Mouse (Mus musculus): ENCODE measurements around the gene Ssmem1.

The Ssmem1 gene

GRCm38 (mm10) chr6:30509265-30510239, at the start of gene Ssmem1, which contains the start of gene Tmem209:
Ssmem1 (plus strand) TSS chr6:30509849.
Tmem209 (minus strand) TSS chr6:30509783.
- peak; percentile 98 to 99 for DNase-seq

GRCm38 (mm10) chr6:30460750-30461446, 48.8 kb upstream of the Ssmem1 start:
- DNase-seq = no peak

- no peak for DNase-seq
Observed at GRCm38 (mm10) chr6:30461755-30462344, 47.8 kb upstream of the Ssmem1 start.

GRCm38 (mm10) chr6:30462822-30463221, 46.8 kb upstream of the Ssmem1 start:
- no peak for DNase-seq

- DNase-seq = no peak
Observed at GRCm38 (mm10) chr6:30465586-30465985, 44.1 kb upstream of the Ssmem1 start.

GRCm38 (mm10) chr6:30468058-30468457, 41.6 kb upstream of the Ssmem1 start:
- DNase-seq = no peak

- DNase-seq = no peak
Observed at GRCm38 (mm10) chr6:30468684-30469083, 41.0 kb upstream of the Ssmem1 start.

- no peak for DNase-seq
Observed at GRCm38 (mm10) chr6:30469370-30469769, 40.3 kb upstream of the Ssmem1 start.

- no peak for DNase-seq
Observed at GRCm38 (mm10) chr6:30471706-30472105, 37.9 kb upstream of the Ssmem1 start.

GRCm38 (mm10) chr6:30476025-30476765, 33.5 kb upstream of the Ssmem1 start:
- no peak for DNase-seq

GRCm38 (mm10) chr6:30477210-30477714, 32.4 kb upstream of the Ssmem1 start:
- no peak for DNase-seq

- no peak for DNase-seq
Observed at GRCm38 (mm10) chr6:30477784-30478183, 31.9 kb upstream of the Ssmem1 start.

GRCm38 (mm10) chr6:30479418-30479817, 30.2 kb upstream of the Ssmem1 start:
- no peak for DNase-seq

GRCm38 (mm10) chr6:30482908-30483307, 26.7 kb upstream of the Ssmem1 start:
- no peak for DNase-seq

- no peak for DNase-seq
Observed at GRCm38 (mm10) chr6:30486504-30486903, 23.1 kb upstream of the Ssmem1 start.

- peak in 1 of 2 experiments; percentile 8 for DNase-seq
Observed at GRCm38 (mm10) chr6:30499049-30499448, 10.6 kb upstream of the Ssmem1 start.

- DNase-seq = no peak
Observed at GRCm38 (mm10) chr6:30508824-30509223, 825 bp upstream of the Ssmem1 start.

GRCm38 (mm10) chr6:30510291-30510690, 642 bp downstream of the Ssmem1 start:
- peak; percentile 11 to 25 for DNase-seq

- no peak for DNase-seq
Observed at GRCm38 (mm10) chr6:30514242-30514641, 4.6 kb downstream of the Ssmem1 start.

- DNase-seq = no peak
Observed at GRCm38 (mm10) chr6:30520400-30520799, 10.8 kb downstream of the Ssmem1 start.

- no peak for DNase-seq
Observed at GRCm38 (mm10) chr6:30525456-30526332, 16.0 kb downstream of the Ssmem1 start.

Measured in thymus, adult 18-20 months (tissue).